Mouse (Mus musculus): ENCODE data around the gene Rho. TPM values are rescaled to one million over a fixed set of nuclear protein-coding genes. Genes with fewer than 3 reads are reported as not detected.

Rho gene
- polyA plus RNA-seq, 1 experiment from 2014 or later = 4.1 TPM

GRCm38 (mm10) chr6:115986472-115987095 is 55.0 kb downstream of the Rho start:
- peaks cover 65% of the 10 kb centered on the region for H3K4me1 ChIP-seq (replicated peaks)
- H3K4me3 ChIP-seq = no peak overlapping the region
- ATAC-seq (ENCODE audit: low read depth) = peak; percentile 30; the same call in 1 of the 2 replicates
- no peaks in the 10 kb centered on the region for H3K36me3 ChIP-seq
- H3K4me2 ChIP-seq = peak overlapping the region; percentile 26
- no peaks in the 10 kb centered on the region for H3K9me3 ChIP-seq
- H3K27me3 ChIP-seq = peaks cover 11% of the 10 kb centered on the region
- H3K27ac ChIP-seq (replicated peaks) = peak overlapping the region; percentile 65
- peak overlapping the region; percentile 49 for H3K9ac ChIP-seq
- WGBS = 50% methylated on average over 12 of the region's 12 CpGs

GRCm38 (mm10) chr6:115987096-115987747 is 55.7 kb downstream of the Rho start:
- H3K4me3 ChIP-seq = no peak overlapping the region
- ATAC-seq (ENCODE audit: low read depth) = peak; percentile 8; the same call in 1 of the 2 replicates
- H3K9me3 ChIP-seq = no peaks in the 10 kb centered on the region
- no peaks in the 10 kb centered on the region for H3K36me3 ChIP-seq
- peaks cover 18% of the 10 kb centered on the region for H3K27me3 ChIP-seq
- 33% methylated on average over 9 of the region's 9 CpGs for WGBS
- peaks cover 72% of the 10 kb centered on the region for H3K4me1 ChIP-seq (replicated peaks)
- H3K4me2 ChIP-seq = peak overlapping the region; percentile 26
- peak overlapping the region; percentile 65 for H3K27ac ChIP-seq (replicated peaks)
- peak overlapping the region; percentile 49 for H3K9ac ChIP-seq

GRCm38 (mm10) chr6:115989032-115989431 is 57.5 kb downstream of the Rho start:
- no peak overlapping the region for H3K27ac ChIP-seq (replicated peaks)
- H3K4me3 ChIP-seq = no peak overlapping the region
- H3K4me2 ChIP-seq = peak overlapping the region; percentile 82; the same call in 1 of the 2 replicates
- no peak for ATAC-seq (ENCODE audit: low read depth)
- H3K9ac ChIP-seq = 0 out of 2 replicates have a peak overlapping the region, but pooled peaks have one; percentile 26
- H3K36me3 ChIP-seq = no peaks in the 10 kb centered on the region
- peaks cover 36% of the 10 kb centered on the region for H3K27me3 ChIP-seq
- peaks cover 72% of the 10 kb centered on the region for H3K4me1 ChIP-seq (replicated peaks)
- no peaks in the 10 kb centered on the region for H3K9me3 ChIP-seq
- 70% methylated on average over 5 of the region's 5 CpGs for WGBS

GRCm38 (mm10) chr6:115989607-115990006 is 58.1 kb downstream of the Rho start:
- Histone ChIP-seq H3K27me3 (peaks cover 41% of the 10 kb centered on the region), H3K27ac (replicated peaks) (no peak overlapping the region), H3K4me2 (peak overlapping the region; percentile 82), H3K4me3 (peak overlapping the region; percentile 8; the same call in 1 of the 2 replicates), H3K9ac (0 out of 2 replicates have a peak overlapping the region, but pooled peaks have one; percentile 26), H3K9me3 (no peaks in the 10 kb centered on the region), H3K36me3 (no peaks in the 10 kb centered on the region), H3K4me1 (replicated peaks) (peaks cover 73% of the 10 kb centered on the region)
- ATAC-seq (ENCODE audit: low read depth) = no peak
- WGBS = 62% methylated on average over 4 of the region's 4 CpGs

Other genes with a start within 250 kb of the Rho start
- 1.6 and 2.5 TPM in 2 replicates for gene Tmem40, start 169.3 kb upstream of the Rho start, polyA plus RNA-seq (2015; fragmentation: Nextera tagmentation; extraction: Ambion mirVana)
- 13.2 and 15.8 TPM in 2 replicates for gene Cand2, start 157.2 kb upstream of the Rho start, polyA plus RNA-seq (2015; fragmentation: Nextera tagmentation; extraction: Ambion mirVana)
- gene Rpl32, start 123.0 kb upstream of the Rho start, polyA plus RNA-seq (2015; fragmentation: Nextera tagmentation; extraction: Ambion mirVana) = 1,247 and 1,390 TPM in 2 replicates
- gene Efcab12, start 93.3 kb upstream of the Rho start, polyA plus RNA-seq (2015; fragmentation: Nextera tagmentation; extraction: Ambion mirVana) = 2.7 and 2.8 TPM in 2 replicates
- gene Mbd4, start 78.4 kb upstream of the Rho start, polyA plus RNA-seq (2015; fragmentation: Nextera tagmentation; extraction: Ambion mirVana) = 12.6 and 12.9 TPM in 2 replicates
- gene Ift122, start 78.3 kb upstream of the Rho start, polyA plus RNA-seq (2015; fragmentation: Nextera tagmentation; extraction: Ambion mirVana) = 26.3 and 27.8 TPM in 2 replicates
- not detected in 2 replicates for gene H1foo, start 13.2 kb downstream of the Rho start, polyA plus RNA-seq (2015; fragmentation: Nextera tagmentation; extraction: Ambion mirVana)
- 13.5 and 17.8 TPM in 2 replicates for gene Plxnd1, start 63.3 kb downstream of the Rho start, polyA plus RNA-seq (2015; fragmentation: Nextera tagmentation; extraction: Ambion mirVana)

Measured in neural tube, embryonic 13.5 days (tissue).